Mouse (Mus musculus): ENCODE results near the gene Mycs. TPM values are rescaled to one million over a fixed set of nuclear protein-coding genes. Genes with fewer than 3 reads are reported as not detected.

Gene Mycs
- not detected in 2 replicates for polyA plus RNA-seq (2016; fragmentation: Nextera tagmentation; extraction: Ambion mirVana)

DNA sequence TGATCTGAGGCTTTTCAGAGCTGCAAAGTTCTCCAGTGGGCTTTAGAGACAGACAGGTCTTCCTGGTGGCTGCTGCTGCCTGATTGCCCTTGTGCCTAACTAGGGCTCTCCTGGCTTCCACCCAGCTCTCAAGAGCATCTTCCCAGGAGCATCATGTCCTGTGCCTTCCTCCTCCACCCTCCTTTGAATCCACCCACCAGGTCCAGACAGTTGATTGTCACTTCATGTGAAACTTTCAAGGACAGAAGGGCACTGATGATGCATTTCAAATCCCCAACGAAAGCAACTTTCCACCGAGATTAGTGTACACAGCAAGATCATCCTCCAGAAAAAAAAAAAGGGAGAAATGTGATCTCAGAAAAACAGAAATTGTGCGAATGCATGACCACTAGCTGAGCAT is at the start of gene Mycs:
Mycs (minus strand) TSS at position 101 of the 400 bp plus-strand sequence.
- Histone ChIP-seq H3K4me3 (replicated peaks) (peak within 1 kb of the TSS; percentile 13; the same call in 1 of the 2 replicates), H3K9ac (no peak within 1 kb of the TSS), H3K36me3 (replicated peaks) (no peaks in the 10 kb centered on the region), H3K4me1 (no peaks in the 10 kb centered on the region), H3K27me3 (peaks cover 9% of the 10 kb centered on the region), H3K27ac (no peak within 1 kb of the TSS), H3K4me2 (peak within 1 kb of the TSS; percentile 34), H3K9me3 (no peaks in the 10 kb centered on the region)
- no peak for ATAC-seq (ENCODE audit: low FRiP score)
- 83% methylated on average over 3 of the region's 3 CpGs for WGBS

DNA sequence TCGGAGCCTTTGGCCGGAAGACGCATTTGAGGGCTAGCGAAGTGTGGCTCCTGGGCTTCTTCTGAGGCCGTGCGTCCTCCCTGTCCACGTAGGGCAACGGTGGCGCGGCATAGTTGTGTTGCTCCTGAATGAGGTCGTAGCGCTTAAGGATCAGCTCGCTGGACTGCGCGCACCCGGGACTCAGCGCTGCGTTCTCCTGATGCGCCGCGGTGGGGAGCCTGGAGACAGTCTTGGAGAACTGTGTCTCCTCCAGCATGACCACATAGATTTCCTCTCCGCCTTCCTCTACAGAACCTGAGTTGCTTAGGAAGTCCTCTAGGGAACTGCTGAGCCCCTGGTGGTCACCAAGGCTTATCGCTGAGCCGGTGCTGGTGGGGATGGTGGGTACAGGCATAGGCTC is 1.0 kb downstream of the Mycs start:
- Histone ChIP-seq H3K9ac (no peak overlapping the region), H3K9me3 (no peaks in the 10 kb centered on the region), H3K4me2 (peak overlapping the region; percentile 34), H3K4me1 (no peaks in the 10 kb centered on the region), H3K27ac (no peak overlapping the region), H3K4me3 (replicated peaks) (peak overlapping the region; percentile 13), H3K27me3 (peaks cover 9% of the 10 kb centered on the region), H3K36me3 (replicated peaks) (no peaks in the 10 kb centered on the region)
- 28% methylated on average over 24 of the region's 24 CpGs for WGBS
- ATAC-seq (ENCODE audit: low FRiP score): no peak

Other genes with a start within 250 kb of the Mycs start
- not detected in 2 replicates for gene Btbd35f7, start 199.8 kb upstream of the Mycs start, polyA plus RNA-seq (2016; fragmentation: Nextera tagmentation; extraction: Ambion mirVana)